Mouse (Mus musculus): Measurements from ENCODE around the gene Car15.

The Car15 gene

GRCm38 (mm10) chr16:17833681-17834399 is 4.3 kb downstream of the Car15 start:
- no peak for DNase-seq (ENCODE audit: low read depth, low spot score)

GRCm38 (mm10) chr16:17833321-17833680 is 4.9 kb downstream of the Car15 start:
- no peak for DNase-seq (ENCODE audit: low read depth, low spot score)

DNA sequence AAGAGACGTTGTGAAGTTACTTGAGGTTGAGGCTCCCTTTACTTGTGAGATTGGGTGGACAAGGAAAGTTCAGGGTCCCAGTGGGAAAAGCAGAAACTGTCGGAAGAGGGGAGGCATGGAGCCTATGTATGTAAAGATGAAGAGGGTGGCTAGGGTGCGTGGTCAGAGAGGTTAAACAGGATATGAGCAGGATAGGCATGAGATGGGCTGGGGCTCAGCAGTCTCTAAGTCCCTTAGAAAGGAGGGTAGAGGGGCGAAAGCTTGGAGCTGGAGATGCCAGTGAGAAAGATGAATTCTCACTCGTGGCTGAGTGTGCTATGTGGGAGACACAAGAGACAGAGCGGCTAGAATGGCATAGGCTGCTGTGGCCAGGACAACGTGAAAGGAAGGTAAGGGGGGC is 5.3 kb downstream of the Car15 start, which contains the start of gene B830017H08Rik:
TSS of gene B830017H08Rik (plus strand) at position 301 of the 400 bp plus-strand sequence.
- no peak for DNase-seq (ENCODE audit: low read depth, low spot score)

GRCm38 (mm10) chr16:17831781-17832180 is 6.4 kb downstream of the Car15 start:
- no peak for DNase-seq (ENCODE audit: low read depth, low spot score)

DNA sequence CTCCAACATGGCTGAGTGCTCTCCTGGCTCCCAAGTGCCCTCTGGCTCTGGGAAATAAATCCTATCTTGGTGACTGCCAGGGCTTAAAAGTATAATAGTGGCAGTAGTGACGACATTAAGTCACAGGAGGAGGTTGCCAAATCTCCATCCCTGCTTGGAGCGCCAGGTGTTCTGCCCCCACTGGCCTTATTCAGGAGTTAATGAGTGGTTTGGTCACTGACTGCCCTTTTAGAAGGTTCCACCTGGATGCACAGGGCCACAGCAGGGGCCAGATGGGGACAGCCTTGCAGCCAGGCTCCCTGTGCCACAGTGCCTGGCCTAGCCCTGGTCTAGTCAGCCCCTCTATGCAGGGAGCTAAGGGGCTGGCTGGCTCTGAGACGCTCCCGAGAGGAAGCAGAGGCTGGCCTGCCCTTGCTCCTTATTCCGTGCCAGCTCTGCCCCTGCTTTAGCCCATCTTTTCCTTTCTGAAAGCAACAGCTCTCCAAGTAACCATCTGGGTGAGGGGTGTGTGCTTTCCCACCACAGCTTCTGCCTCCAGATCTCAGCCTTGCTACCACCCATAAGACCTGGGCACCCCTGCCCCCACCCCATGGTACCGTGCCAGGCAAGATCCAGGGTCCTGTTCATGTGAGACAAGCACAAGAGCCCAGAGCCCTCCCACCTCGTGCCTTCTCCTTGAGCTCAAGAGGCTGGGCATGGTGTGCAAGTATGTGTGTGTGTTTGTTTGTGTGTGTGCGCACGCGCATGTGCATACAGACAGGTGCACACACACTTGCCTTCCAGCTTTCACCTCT is 7.6 kb downstream of the Car15 start:
- no peak for DNase-seq (ENCODE audit: low read depth, low spot score)

- DNase-seq (ENCODE audit: low read depth, low spot score), result no peak
Observed at GRCm38 (mm10) chr16:17828867-17829266, 9.3 kb downstream of the Car15 start.

DNA sequence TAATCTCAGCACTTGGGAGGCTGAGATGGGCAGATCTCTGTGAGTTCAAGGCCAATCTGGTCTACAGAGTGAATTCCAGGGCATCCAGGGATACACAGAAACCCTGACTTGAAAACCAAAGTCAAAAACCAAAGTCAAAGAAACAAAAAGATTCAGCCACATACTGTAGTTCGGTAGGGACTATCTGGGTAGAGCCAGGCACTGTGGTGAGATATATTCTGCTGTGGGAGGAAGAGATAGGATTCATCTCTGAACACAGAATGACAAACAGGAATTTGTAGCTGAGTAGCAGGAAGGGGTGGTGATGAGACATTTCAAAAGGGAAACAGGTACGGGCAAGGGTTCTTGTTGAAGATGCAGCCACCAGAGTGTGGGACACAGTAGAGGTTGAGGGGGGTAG is 9.9 kb downstream of the Car15 start:
- DNase-seq (ENCODE audit: low read depth, low spot score), result no peak

- no peak for DNase-seq (ENCODE audit: low read depth, low spot score)
Observed at GRCm38 (mm10) chr16:17826500-17826899, 11.7 kb downstream of the Car15 start.

- DNase-seq (ENCODE audit: low read depth, low spot score), result no peak
Observed at GRCm38 (mm10) chr16:17816528-17816927, 21.6 kb downstream of the Car15 start.

DNA sequence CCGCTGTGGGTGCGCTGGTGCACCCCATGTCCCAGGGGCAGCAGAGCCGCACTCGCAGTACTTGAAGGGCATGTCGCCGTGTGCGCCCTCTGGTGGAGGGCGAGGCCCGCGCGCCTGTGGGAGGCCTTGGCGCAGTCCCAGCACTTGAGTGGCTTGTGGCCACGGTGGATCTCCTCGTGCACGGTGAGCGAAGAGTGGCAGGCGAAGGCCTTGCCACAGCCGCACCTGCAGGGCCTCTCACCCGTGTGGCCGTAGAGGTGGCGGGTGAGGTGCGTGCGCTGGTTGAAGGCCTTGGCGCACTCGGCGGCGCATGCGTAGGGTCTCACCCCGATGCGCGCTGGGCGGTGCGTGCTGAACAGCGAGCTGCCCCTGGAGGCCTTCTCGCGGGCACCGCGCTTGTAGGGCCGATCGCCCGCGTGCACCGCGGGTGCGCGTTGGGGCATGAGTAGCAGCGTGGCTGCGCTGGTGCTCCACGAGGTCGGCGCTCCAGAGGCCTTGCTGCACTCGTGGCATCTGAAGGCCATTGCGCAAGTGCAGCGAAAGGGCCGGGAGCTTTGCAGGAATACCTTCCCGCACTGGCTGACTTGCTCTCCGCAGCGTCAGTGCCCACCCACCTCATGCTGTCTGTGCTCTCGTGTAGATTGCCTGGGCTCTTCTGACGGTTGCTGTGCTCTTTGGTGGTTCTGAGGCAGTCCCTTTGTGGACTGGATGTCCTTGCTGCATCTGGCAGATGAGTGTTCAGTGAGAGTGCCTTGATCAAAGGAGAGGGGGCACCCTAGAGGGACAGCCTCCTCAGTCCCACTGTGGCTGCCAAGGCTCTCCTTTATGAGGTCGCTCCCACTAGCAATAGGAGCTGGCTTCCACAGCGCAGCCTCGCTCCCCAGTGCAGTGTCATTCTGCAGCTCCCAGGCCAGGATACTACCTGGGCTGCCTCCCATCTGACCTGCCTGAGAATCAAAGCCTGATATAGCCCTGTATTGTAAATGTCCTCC is 22.5 kb downstream of the Car15 start:
- peak; percentile 62 for DNase-seq (ENCODE audit: low read depth, low spot score)

DNA sequence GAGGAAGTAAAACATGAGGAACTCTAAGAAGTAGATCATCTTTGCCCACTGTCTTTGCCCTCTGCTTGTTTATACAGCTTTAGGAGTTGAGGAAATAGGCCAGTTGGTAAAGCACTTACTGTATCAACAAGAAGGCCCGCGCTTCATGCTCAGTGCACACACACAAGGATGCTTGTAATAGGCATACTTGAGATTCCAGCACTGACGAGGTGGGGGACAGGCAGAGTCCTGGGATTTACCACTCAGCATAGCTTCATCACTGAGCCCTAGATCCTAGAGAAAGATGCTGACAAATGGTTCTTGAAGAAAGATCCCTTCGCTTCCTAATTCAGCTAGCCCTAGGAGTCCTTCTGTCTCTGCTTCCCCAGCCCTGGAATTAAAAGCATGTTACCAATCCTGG is 25.0 kb downstream of the Car15 start:
- no peak for DNase-seq (ENCODE audit: low read depth, low spot score)

- DNase-seq (ENCODE audit: low read depth, low spot score), result peak; percentile 43
Observed at GRCm38 (mm10) chr16:17812120-17812519, 26.0 kb downstream of the Car15 start.

GRCm38 (mm10) chr16:17809711-17810110 is 28.5 kb downstream of the Car15 start:
- no peak for DNase-seq (ENCODE audit: low read depth, low spot score)

- DNase-seq (ENCODE audit: low read depth, low spot score), result no peak
Observed at GRCm38 (mm10) chr16:17809125-17809524, 29.0 kb downstream of the Car15 start.

GRCm38 (mm10) chr16:17807192-17808009 is 30.8 kb downstream of the Car15 start:
- peak; percentile 40 for DNase-seq (ENCODE audit: low read depth, low spot score)

GRCm38 (mm10) chr16:17806581-17807191 is 31.5 kb downstream of the Car15 start:
- no peak for DNase-seq (ENCODE audit: low read depth, low spot score)

GRCm38 (mm10) chr16:17804982-17805381 is 33.2 kb downstream of the Car15 start:
- DNase-seq (ENCODE audit: low read depth, low spot score), result no peak

DNA sequence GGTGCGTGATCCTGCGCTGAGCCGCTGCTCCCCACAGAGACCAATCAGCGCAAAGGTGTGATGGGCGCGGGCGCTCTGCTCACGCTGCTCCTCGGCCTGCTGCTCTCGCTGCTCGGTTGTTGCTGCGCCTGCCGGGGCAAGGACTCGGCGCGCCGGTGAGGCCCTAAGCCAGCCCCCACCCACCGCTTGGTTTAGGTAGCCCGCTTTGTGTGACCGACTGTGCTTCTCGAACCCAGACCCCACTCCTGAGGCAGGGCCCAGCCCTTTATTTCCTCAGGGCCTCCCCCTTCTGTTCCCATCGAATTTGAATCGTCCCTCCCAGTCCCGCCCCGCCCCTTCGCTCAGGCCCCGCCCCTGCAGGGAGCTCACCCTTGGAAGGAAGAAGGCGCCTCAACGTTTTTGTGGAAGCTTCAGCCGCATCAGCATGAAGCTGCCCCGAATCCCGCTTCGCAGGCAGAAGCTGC is 33.7 kb downstream of the Car15 start:
- DNase-seq (ENCODE audit: low read depth, low spot score), result no peak

- DNase-seq (ENCODE audit: low read depth, low spot score), result no peak
Observed at GRCm38 (mm10) chr16:17803675-17804448, 34.3 kb downstream of the Car15 start.

All from A20 (cell line).